Mouse (Mus musculus): ENCODE measurements around the gene Prkch. TPM values are rescaled to one million over a fixed set of nuclear protein-coding genes. Genes with fewer than 3 reads are reported as not detected.
A peak's percentile ranks its signal among the peaks of the same experiment; 100 is the strongest.

Prkch gene
- total RNA-seq, 2 experiments from 2014 or later: 3.3 to 3.6 TPM

- no peak for DNase-seq (ENCODE audit: low spot score in 2 of 2)
These were observed 206.0 kb downstream of the Prkch start for GRCm38 (mm10) chr12:73790571-73791108.

GRCm38 (mm10) chr12:73793216-73793615, 208.6 kb downstream of the Prkch start:
- DNase-seq (ENCODE audit: low spot score in 2 of 2): no peak

- DNase-seq (ENCODE audit: low spot score in 2 of 2): no peak
These were observed 209.1 kb downstream of the Prkch start for GRCm38 (mm10) chr12:73793744-73794143.

GRCm38 (mm10) chr12:73794151-73794883, 209.7 kb downstream of the Prkch start:
- DNase-seq (ENCODE audit: low spot score in 2 of 2): peak; percentile 25 to 58

- no peak for DNase-seq (ENCODE audit: low spot score in 2 of 2)
These were observed 215.1 kb downstream of the Prkch start for GRCm38 (mm10) chr12:73799671-73800070.

- no peak for DNase-seq (ENCODE audit: low spot score in 2 of 2)
These were observed 216.3 kb downstream of the Prkch start for GRCm38 (mm10) chr12:73800886-73801285.

- DNase-seq (ENCODE audit: low spot score in 2 of 2): no peak
These were observed 217.2 kb downstream of the Prkch start for GRCm38 (mm10) chr12:73801845-73802244.

- no peak for DNase-seq (ENCODE audit: low spot score in 2 of 2)
These were observed 217.9 kb downstream of the Prkch start for GRCm38 (mm10) chr12:73802379-73803057.

- DNase-seq (ENCODE audit: low spot score in 2 of 2): no peak
These were observed 219.3 kb downstream of the Prkch start for GRCm38 (mm10) chr12:73803946-73804345.

GRCm38 (mm10) chr12:73805541-73805940, 220.9 kb downstream of the Prkch start:
- no peak for DNase-seq (ENCODE audit: low spot score in 2 of 2)

GRCm38 (mm10) chr12:73806003-73806402, 221.4 kb downstream of the Prkch start:
- no peak for DNase-seq (ENCODE audit: low spot score in 2 of 2)

- DNase-seq (ENCODE audit: low spot score in 2 of 2): no peak
These were observed 222.6 kb downstream of the Prkch start for GRCm38 (mm10) chr12:73807228-73807627.

- peak in 1 of 2 experiments; percentile 33 for DNase-seq (ENCODE audit: low spot score in 2 of 2)
These were observed 225.6 kb downstream of the Prkch start for GRCm38 (mm10) chr12:73810041-73810795.

- DNase-seq (ENCODE audit: low spot score in 2 of 2): no peak
These were observed 226.3 kb downstream of the Prkch start for GRCm38 (mm10) chr12:73810903-73811302.

- no peak for DNase-seq (ENCODE audit: low spot score in 2 of 2)
These were observed 227.6 kb downstream of the Prkch start for GRCm38 (mm10) chr12:73812198-73812597.

GRCm38 (mm10) chr12:73813016-73813900, 228.7 kb downstream of the Prkch start:
- DNase-seq (ENCODE audit: low spot score in 2 of 2): no peak

GRCm38 (mm10) chr12:73814056-73814735, 229.6 kb downstream of the Prkch start:
- DNase-seq (ENCODE audit: low spot score in 2 of 2): no peak

GRCm38 (mm10) chr12:73814897-73815296, 230.3 kb downstream of the Prkch start:
- no peak for DNase-seq (ENCODE audit: low spot score in 2 of 2)

GRCm38 (mm10) chr12:73815463-73815862, 230.9 kb downstream of the Prkch start:
- DNase-seq (ENCODE audit: low spot score in 2 of 2): no peak

GRCm38 (mm10) chr12:73815892-73816291, 231.3 kb downstream of the Prkch start:
- no peak for DNase-seq (ENCODE audit: low spot score in 2 of 2)

Data from layer of hippocampus, adult 18-20 months (tissue).